Mouse (Mus musculus) neural tube, embryonic 14.5 days (tissue): ENCODE measurements around the gene Eva1a. TPM values are rescaled to one million over a fixed set of nuclear protein-coding genes. Genes with fewer than 3 reads are reported as not detected.

Experiments used
- ATAC-seq: fragments of 200-750 bp; cut with Nextera tagmentation; 2 replicates; pipeline ENCODE4 v1.8.0; 2017; ENCODE audit warnings: low read depth, mild to moderate bottlenecking, moderate TSS enrichment, moderate library complexity
- H3K27ac ChIP-seq: fragments of 300-500 bp; sonication (generic); 2 replicates; pipeline ENCODE4 v1.5.1; 2014; ENCODE audit warnings: low read depth, mild to moderate bottlenecking, control low read depth, low read length, moderate library complexity, mixed read lengths
- H3K27me3 ChIP-seq: fragments of 300-500 bp; sonication (generic); 2 replicates; pipeline ENCODE4 v1.6.1; 2014; ENCODE audit warnings: low read length; ENCODE audit not compliant: control insufficient read depth, insufficient read depth
- H3K36me3 ChIP-seq: fragments of 300-500 bp; sonication (generic); 2 replicates; pipeline ENCODE4 v1.6.1; 2014; ENCODE audit warnings: low read length, mixed read lengths; ENCODE audit not compliant: control insufficient read depth, insufficient read depth
- H3K4me1 ChIP-seq: fragments of 300-500 bp; sonication (generic); 2 replicates; pipeline ENCODE4 v1.6.1; 2014; ENCODE audit warnings: low read length; ENCODE audit not compliant: control insufficient read depth, insufficient read depth
- H3K4me2 ChIP-seq: fragments of 300-500 bp; sonication (generic); 2 replicates; pipeline ENCODE4 v1.6.1; 2014; ENCODE audit warnings: mild to moderate bottlenecking, low read depth, low read length, control low read depth
- H3K4me3 ChIP-seq: fragments of 300-500 bp; sonication (generic); 2 replicates; pipeline ENCODE4 v1.5.1; 2014; ENCODE audit warnings: low read depth, low read length, control low read depth, mixed read lengths
- H3K9ac ChIP-seq: fragments of 300-500 bp; sonication (generic); replicated peaks from 2 replicates; pipeline ENCODE4 v1.6.1; 2014; ENCODE audit warnings: low read depth, mild to moderate bottlenecking, control low read depth, low read length, mixed read lengths
- H3K9me3 ChIP-seq: fragments of 300-500 bp; sonication (generic); 2 replicates; pipeline ENCODE4 v1.6.1; 2016; ENCODE audit warnings: low read length; ENCODE audit not compliant: control insufficient read depth
- WGBS: fragments of 180-500 bp; shearing (Covaris S2); extraction: QIAGEN DNeasy Blood & Tissue Kit; methylation state at CpG from one replicate; pipeline ENCODE4 v1.1.7; 2014; 5-methylcytosine and 5-hydroxymethylcytosine counted together
- polyA plus RNA-seq: library from polyadenylated mRNA; unstranded; fragments of >200 nt; fragmentation: Nextera tagmentation; extraction: Ambion mirVana; gene quantifications from 2 replicates; pipeline ENCODE4 v1.2.1, GENCODE M21; 2014

Gene Eva1a
- polyA plus RNA-seq, result 0.70 and 0.90 TPM in 2 replicates

GRCm38 (mm10) chr6:82040834-82041487, at the start of gene Eva1a:
TSS of gene Eva1a (plus strand) at chr6:82041043.
- no peaks in the 10 kb centered on the region for H3K36me3 ChIP-seq
- ATAC-seq, result no peak
- H3K4me2 ChIP-seq, result peak within 1 kb of the TSS; percentile 81
- WGBS, result 17% methylated on average over 11 of the region's 11 CpGs
- H3K4me1 ChIP-seq, result peaks cover 11% of the 10 kb centered on the region; the same call in 1 of the 2 replicates
- no peak within 1 kb of the TSS for H3K27ac ChIP-seq
- H3K4me3 ChIP-seq, result peak within 1 kb of the TSS; percentile 36
- no peaks in the 10 kb centered on the region for H3K9me3 ChIP-seq
- peak within 1 kb of the TSS; percentile 34; the same call in 1 of the 2 replicates for H3K9ac ChIP-seq
- peaks cover 21% of the 10 kb centered on the region for H3K27me3 ChIP-seq

GRCm38 (mm10) chr6:82012392-82012791, 28.5 kb upstream of the Eva1a start:
- WGBS, result 69% methylated on average over 1 of the region's 1 CpGs
- Histone ChIP-seq H3K9me3 (no peaks in the 10 kb centered on the region), H3K27me3 (no peaks in the 10 kb centered on the region), H3K4me3 (no peak overlapping the region), H3K9ac (no peak overlapping the region), H3K36me3 (no peaks in the 10 kb centered on the region), H3K4me2 (no peak overlapping the region), H3K4me1 (no peaks in the 10 kb centered on the region), H3K27ac (no peak overlapping the region)
- ATAC-seq, result no peak

GRCm38 (mm10) chr6:82021074-82021473, 19.8 kb upstream of the Eva1a start:
- ATAC-seq, result no peak
- 83% methylated on average over 5 of the region's 5 CpGs for WGBS
- Histone ChIP-seq H3K36me3 (no peaks in the 10 kb centered on the region), H3K4me1 (no peaks in the 10 kb centered on the region), H3K4me3 (no peak overlapping the region), H3K9me3 (no peaks in the 10 kb centered on the region), H3K9ac (no peak overlapping the region), H3K4me2 (no peak overlapping the region), H3K27me3 (no peaks in the 10 kb centered on the region), H3K27ac (no peak overlapping the region)

GRCm38 (mm10) chr6:82021494-82021893, 19.3 kb upstream of the Eva1a start:
- Histone ChIP-seq H3K9me3 (no peaks in the 10 kb centered on the region), H3K4me3 (no peak overlapping the region), H3K4me2 (no peak overlapping the region), H3K27me3 (no peaks in the 10 kb centered on the region), H3K36me3 (no peaks in the 10 kb centered on the region), H3K27ac (no peak overlapping the region), H3K4me1 (no peaks in the 10 kb centered on the region), H3K9ac (no peak overlapping the region)
- no peak for ATAC-seq
- 77% methylated on average over 5 of the region's 5 CpGs for WGBS

- Histone ChIP-seq H3K9me3 (no peaks in the 10 kb centered on the region), H3K27me3 (no peaks in the 10 kb centered on the region), H3K4me2 (no peak overlapping the region), H3K4me1 (no peaks in the 10 kb centered on the region), H3K27ac (no peak overlapping the region), H3K9ac (no peak overlapping the region), H3K4me3 (no peak overlapping the region), H3K36me3 (no peaks in the 10 kb centered on the region)
- ATAC-seq, result no peak
- 38% methylated on average over 19 of the region's 19 CpGs for WGBS
These were observed 11.0 kb upstream of the Eva1a start for GRCm38 (mm10) chr6:82029611-82030510.

GRCm38 (mm10) chr6:82030511-82030884, 10.3 kb upstream of the Eva1a start:
- no peak for ATAC-seq
- no peak overlapping the region for H3K4me3 ChIP-seq
- no peaks in the 10 kb centered on the region for H3K27me3 ChIP-seq
- H3K27ac ChIP-seq, result no peak overlapping the region
- H3K36me3 ChIP-seq, result no peaks in the 10 kb centered on the region
- no peaks in the 10 kb centered on the region for H3K9me3 ChIP-seq
- no peak overlapping the region for H3K9ac ChIP-seq
- 84% methylated on average over 8 of the region's 8 CpGs for WGBS
- no peaks in the 10 kb centered on the region for H3K4me1 ChIP-seq
- H3K4me2 ChIP-seq, result no peak overlapping the region

- Histone ChIP-seq H3K36me3 (no peaks in the 10 kb centered on the region), H3K27me3 (peaks cover 13% of the 10 kb centered on the region), H3K4me1 (peaks cover 2% of the 10 kb centered on the region; the same call in 1 of the 2 replicates), H3K9ac (no peak overlapping the region), H3K27ac (no peak overlapping the region), H3K9me3 (no peaks in the 10 kb centered on the region), H3K4me2 (no peak overlapping the region), H3K4me3 (no peak overlapping the region)
- WGBS, result 71% methylated on average over 7 of the region's 7 CpGs
- ATAC-seq, result no peak
These were observed 3.6 kb upstream of the Eva1a start for GRCm38 (mm10) chr6:82037211-82037610.

GRCm38 (mm10) chr6:82039193-82039592, 1.6 kb upstream of the Eva1a start:
- Histone ChIP-seq H3K9me3 (no peaks in the 10 kb centered on the region), H3K4me1 (peaks cover 11% of the 10 kb centered on the region; the same call in 1 of the 2 replicates), H3K4me2 (no peak overlapping the region), H3K4me3 (no peak overlapping the region), H3K27ac (no peak overlapping the region), H3K36me3 (no peaks in the 10 kb centered on the region), H3K9ac (no peak overlapping the region), H3K27me3 (peaks cover 20% of the 10 kb centered on the region)
- ATAC-seq, result no peak
- 77% methylated on average over 6 of the region's 6 CpGs for WGBS

GRCm38 (mm10) chr6:82039968-82040367, 875 bp upstream of the Eva1a start:
- no peak overlapping the region for H3K9ac ChIP-seq
- WGBS, result 77% methylated on average over 7 of the region's 7 CpGs
- H3K9me3 ChIP-seq, result no peaks in the 10 kb centered on the region
- no peak for ATAC-seq
- H3K27me3 ChIP-seq, result peaks cover 21% of the 10 kb centered on the region
- H3K4me1 ChIP-seq, result peaks cover 11% of the 10 kb centered on the region; the same call in 1 of the 2 replicates
- no peak overlapping the region for H3K27ac ChIP-seq
- H3K4me3 ChIP-seq, result no peak overlapping the region
- no peak overlapping the region for H3K4me2 ChIP-seq
- H3K36me3 ChIP-seq, result no peaks in the 10 kb centered on the region
